Mouse (Mus musculus): ENCODE measurements at regions not wholly inside any gene's neighbourhood (a gene's known extent, or its start where the extent isn't known, plus 50 kb on each side); places are given as distances from the start of the nearest gene placed in this dataset.

DNA sequence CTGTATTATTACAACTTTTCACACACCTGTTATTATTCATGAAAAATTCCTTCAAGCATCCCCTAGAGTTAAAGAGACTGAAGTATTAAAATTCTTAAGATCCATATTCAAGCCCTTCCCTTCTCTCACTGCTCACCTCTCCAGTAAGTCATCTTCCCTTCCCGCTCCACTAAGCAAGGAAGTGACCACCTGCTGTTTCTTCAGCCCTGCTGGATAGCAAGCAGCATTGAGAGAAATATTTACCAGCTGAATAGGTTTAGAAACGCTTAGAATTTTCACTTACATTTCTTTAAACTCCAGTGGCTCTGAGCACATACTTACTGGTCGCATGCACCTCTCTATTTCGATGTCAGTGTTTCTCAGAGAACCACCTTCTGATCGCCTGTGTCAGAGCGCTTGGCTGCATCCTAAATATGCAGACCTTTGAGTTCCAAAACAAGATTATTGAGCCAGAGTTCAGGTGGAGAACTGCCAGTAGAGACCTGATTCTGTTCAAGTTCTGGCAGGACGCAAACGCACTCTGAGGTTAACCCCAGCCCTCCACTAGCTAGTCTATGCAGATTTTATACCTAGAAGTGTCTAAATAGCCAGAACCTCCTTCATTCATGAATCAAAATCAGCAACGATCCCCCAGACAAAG lies 314.9 kb downstream of the Mllt3 start:
- DNase-seq = no peak

DNA sequence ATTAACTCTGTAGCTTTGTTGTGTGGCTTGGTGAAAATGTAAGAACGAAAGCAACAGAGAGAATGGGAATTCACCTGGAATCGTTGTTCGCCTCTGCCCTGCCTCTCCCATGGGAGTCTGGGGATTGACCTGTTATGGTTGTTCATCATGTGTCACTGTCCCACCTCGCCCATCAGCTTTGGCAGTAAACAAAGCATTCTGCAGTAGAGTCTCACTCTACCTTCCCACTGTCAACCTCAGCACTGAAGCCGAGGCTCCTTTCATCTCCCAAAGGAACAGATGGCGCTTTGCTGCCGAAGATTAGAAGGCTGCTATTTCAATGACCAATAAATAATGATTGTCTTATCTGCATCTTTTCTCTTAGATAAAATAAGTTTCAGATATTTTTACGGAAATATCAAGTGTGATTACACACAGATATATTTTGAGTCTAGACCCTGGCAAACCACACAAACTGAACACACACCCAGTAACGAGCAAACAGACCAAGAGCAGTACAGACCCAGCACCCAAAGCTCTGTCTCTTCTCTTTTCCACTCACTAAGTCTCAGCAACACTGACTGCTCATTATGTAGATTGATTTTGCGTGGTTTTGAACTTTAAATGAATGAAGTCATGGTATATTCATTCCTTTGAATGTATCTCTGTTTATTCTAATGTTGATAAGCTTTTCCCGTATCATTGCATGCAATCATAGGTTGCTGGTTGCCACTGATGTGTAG lies 317.8 kb downstream of the Mllt3 start:
- no peak for DNase-seq

DNA sequence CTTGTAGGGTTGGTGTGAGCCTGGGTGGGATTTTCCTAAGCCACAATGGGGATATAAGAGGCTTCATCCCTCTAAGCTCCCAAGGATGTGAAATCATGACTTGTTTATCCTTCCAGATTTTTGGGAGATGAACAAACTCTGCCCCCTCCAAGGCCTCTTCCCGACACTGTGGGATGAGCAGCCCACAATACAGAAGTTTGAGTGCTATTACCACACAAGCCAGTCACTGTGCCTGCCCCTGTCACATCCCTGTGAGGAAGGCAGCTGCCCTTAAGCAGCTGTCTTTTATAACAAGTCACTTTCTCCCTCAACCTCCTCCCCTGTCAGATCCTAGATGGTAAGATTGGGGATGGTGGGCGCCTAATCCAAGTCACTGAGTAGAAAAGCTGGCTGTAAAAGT lies 320.5 kb downstream of the Mllt3 start:
- no peak for DNase-seq

DNA sequence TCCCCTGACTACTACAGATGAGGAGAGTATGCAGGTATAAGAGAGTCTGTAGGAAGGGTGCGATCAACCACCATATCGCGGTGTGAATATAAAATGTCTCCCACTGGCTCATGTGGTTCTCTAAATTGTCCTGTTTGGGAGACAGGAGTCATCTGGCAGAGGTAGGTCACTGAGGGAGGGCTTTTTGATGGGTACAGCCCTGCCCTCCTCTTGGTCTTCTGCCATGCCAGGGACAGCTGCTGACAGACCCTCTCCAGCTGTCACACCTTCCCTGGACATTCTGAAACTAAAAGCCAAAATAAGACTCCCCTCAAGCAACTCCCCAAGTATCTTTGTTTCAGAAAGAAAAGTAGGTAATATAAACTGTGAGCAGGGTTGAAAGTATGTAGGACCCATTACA lies 320.9 kb downstream of the Mllt3 start:
- DNase-seq = no peak

DNA sequence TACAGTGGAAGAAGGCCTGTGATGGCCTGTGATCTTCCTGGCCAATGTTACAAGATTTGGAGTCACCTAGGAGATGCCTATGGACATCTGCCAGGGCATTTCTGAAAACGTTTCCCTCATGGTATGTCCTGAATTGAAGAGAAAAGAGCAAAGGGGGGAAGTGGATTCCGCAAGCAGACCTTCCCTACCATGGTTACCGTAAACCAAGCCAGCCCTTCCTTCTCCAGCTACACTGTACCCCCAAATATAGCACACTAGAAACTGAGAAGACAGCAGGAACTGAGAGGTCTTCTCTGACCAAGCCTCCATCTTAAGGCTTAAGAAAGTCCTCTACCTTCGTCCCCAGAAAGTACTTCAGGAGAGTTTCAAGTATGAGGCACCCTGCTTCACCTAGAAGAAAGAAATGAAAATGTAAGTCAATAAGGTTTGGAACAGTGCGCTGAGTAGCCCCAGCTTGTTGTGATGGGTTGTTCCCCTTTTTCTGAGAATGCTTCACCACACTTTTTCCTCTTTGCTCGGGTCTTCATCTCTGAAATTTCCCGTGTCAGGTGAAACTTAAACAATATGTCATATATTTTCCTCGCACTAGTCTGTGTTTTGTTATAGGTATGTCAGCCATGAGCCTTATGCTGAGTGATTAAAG lies 321.9 kb downstream of the Mllt3 start:
- DNase-seq = no peak

DNA sequence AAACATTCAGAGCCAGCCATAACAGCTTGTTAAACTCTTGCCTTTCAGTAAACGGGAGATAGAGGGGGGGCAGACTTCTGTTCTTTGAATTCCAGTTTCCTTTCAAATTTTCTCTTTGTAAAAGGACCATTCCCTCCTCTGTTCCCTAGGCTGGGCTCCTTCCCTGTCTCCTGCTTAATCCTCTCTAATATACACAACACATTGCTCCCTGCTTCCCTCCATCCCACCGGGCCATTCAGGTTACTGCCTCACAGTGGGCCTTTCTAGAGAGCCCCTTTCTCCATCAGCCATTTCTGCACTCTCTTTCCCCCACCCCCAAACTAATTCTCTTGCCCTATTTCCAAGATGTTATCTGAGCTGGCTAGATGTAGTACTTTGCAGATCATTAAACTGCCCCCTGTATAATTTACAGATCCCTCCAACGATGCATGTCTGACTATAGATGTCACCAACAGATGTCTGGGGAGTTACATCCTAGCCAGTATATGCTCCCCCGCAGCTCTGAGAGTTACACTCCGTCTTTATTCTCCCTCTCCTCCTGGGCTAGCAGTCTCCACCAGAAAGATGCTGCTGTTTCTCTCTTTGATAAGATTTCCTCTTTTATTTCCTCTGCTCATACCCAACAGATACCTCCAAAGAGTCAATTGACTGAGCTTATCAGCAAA lies 324.1 kb downstream of the Mllt3 start:
- DNase-seq = no peak

DNA sequence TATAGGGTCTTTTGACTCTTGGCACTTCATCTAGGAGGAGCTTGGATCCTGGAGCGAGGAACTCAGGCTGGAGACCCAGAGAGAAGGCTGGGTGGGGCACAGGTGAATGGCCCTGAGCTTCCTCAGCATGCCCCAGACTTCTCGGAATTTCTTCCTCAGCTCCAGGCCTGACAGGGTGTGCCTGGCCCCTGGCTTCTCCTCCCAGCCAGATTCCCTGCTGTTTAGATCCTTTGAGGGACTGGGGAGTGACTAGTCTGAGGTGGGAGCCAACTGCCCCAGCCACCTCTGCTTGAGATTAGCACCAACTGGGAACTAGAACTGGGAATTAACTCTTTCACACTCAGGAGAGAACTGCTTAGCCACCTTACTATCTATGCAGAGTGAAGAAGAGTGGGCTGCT lies 325.8 kb downstream of the Mllt3 start:
- DNase-seq = no peak

DNA sequence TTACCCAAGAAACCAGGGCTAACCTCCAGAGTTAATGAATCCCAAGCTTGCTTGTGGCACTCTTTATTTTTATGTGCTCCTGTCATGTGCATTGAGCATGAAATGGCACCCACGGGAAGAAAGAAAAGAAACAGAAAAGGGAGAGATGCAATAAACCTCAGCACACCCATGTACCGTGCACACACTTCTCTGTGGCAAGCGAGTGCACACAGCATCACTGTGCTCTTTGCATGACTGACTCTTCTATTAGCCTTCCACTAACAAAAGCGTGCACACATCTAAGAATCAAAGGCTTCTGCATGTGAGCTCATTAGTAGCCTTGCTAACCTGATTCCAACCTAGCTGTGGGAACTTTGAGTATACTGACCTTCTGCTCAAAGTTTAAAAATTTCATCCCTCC lies 330.3 kb downstream of the Mllt3 start:
- no peak for DNase-seq

DNA sequence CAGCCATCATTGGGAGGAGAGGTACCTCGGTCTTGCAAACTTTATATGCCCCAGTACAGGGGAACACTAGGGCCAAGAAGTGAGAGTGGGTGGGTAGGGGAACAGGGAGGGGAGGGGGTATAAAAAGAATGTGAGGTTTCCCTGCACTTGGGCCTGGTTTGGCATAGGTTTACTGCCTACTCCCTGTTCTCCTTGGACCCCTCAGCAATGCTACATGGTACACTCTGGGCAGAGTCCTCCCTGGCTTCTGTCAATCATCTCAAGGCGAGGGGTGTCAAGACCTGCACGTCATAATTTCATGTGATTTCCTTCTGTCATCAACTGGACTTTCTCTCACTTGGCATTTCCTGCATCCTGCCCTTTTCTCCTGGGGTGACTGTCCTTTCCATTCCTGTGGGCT lies 330.9 kb downstream of the Mllt3 start:
- DNase-seq = no peak

DNA sequence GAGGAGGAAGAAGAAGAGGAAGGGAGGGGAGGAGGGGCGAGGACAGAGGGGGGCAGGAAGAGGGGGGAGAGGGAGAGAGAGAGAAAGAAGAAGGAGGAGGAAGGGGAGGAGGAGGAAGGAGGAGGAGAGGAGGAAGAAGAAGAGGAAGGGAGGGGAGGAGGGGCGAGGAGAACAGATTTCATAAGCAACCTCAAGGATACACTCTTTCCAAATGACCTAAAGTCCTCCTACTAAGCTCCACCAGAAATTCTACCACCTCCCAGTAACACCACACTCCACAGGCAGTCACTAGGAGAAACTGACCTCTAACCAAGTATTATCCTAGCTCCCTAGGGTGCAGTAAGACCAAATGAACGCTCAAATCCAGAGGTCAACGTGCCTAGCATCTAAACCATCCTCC lies 332.1 kb downstream of the Mllt3 start:
- DNase-seq = no peak

DNA sequence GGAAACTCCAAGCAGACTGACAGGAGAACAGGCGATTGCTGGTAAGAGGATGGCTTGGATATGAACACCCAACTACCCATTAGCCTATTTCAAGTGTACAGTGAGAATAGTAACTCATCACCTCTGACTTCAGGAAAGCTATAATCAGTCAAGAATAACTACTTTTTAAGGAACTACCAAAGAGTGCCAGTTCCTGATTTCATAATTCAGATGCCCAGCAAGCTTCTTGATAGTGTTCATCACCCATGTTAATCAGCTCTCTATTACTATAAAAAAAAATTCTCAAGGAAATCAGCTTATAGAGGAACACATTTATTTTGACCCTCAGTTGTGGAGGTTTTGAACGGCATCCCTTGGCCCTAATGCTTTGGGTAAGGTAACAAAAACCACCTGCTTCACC lies 332.7 kb downstream of the Mllt3 start:
- DNase-seq = no peak

DNA sequence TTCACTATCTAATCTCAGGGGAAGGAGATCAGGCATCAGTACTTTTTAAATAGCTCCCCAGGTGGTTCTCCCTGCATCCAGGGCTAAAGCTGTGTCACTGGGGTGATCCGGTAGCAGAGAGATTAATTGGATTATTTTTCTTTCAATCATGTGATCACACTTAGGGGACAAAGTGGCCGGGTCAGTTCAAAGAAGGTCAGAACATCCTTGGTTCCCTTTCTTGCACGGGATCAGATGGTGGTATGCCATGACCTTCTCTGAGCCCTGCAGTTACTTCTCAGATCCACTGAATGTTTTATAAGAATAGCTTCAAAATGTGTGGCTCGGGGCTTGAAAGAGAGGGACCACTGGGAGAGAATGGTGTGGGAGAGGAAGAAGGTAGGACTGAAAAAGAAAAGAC lies 333.6 kb downstream of the Mllt3 start:
- DNase-seq = no peak

DNA sequence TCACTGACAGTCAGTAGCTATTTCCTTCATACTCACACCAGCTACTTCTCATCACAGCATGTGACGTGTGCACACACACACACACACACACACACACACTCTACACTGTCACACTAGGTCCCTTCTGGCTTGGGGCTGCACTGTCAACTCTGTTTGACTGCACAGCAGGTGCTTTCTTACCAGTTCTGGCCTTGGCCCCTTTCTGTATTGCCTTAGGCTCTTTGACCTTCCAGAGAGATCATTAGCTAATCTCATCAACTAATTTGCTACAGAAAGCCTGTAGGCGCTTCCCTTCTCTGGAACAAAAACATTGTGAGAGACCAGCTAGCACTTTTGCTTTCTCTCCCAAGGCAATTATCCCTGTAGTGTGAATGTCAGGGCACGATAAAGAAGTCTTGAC lies 334.4 kb downstream of the Mllt3 start:
- no peak for DNase-seq

DNA sequence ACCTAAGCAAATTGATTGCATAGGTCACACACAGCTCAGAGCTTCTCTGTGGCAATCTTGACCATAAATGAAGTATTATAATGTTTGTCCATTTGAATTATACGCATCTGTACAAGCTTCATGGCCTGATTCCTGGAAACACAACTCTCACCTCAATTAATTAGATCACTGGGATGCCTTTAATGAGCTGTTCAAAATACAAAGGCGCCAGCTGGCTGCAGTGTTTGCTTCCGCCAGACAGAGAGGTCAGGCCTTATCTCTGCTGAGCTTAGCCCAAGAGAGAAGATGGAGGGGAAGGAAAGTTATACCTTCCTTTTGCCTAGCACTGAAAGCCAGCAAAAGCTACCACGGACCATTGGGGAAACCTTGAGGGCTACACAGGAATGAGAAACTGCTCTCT lies 336.2 kb downstream of the Mllt3 start:
- DNase-seq = no peak

DNA sequence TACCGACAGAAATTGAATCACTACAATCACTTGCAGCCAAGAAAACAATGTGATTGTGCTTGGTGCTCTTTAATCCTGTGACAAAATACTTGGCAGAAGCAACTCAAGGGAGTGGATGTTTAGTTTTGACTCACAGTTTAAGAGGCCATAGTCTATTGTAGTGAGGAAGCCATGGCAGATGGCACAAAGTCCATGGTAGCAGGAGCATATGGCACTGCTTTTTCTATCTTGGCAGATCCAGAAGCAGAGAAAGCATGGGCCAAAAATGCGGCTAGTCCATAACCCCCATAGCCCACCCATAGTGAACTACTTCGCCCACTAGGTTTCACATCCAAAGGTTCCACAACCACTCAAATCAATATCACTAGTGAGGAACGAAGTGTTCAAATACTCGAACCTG lies 337.4 kb downstream of the Mllt3 start:
- DNase-seq = no peak

DNA sequence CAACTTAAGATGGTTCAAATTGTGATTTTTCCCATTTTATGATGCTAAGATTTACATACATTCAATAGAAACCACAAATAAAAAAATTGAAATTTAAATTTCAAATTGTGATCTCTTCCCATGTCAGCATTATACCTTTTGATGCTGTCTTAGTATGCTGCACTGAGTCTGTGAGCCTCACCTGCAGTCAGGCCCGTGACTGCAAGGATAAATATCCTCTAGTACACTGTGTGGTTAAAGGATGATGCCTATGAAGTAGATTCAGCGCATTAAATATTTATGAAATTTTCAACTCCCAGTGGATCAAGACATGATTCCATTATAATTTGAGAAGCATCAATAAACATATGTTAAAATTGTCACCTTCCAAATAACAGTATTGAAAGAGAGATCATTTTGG lies 340.4 kb downstream of the Mllt3 start:
- DNase-seq = no peak

DNA sequence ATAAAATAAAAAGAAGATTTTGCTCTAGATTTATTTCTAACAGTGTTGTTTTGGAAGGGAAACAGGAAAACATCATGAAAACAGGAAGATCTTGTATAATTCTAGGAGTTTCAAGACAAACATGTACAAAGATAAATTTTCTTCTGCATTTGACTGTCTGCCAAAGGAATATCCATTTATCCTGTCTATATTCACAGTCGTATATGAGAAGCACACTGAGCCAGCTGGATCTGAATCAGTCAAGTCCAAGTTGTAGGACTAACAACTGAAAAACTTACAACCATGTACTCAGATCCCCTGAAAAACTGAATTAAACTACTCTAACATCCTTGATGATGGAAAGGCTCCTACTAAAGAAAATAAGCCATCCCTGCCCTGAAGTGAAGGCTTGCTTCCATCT lies 348.2 kb downstream of the Mllt3 start:
- DNase-seq = no peak

DNA sequence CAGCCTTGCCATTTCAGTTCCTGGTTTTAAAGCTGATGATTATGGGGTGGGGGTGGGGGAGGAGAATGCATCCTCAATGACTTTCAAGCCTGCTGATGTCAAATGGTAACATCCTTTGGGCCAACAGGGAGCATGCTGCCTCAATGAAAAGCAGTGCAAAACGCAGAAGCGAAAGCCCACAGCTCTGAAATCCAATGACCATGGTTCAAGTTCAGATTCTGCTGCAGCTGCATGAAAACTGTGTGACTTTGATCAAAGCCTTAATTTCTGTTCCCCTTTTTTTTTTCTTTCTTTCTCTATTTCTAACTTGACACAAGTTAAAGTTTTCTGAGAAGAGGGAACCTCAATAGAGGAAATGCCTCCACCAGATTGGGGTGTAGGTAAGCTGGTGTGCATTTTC lies 350.4 kb downstream of the Mllt3 start:
- no peak for DNase-seq

DNA sequence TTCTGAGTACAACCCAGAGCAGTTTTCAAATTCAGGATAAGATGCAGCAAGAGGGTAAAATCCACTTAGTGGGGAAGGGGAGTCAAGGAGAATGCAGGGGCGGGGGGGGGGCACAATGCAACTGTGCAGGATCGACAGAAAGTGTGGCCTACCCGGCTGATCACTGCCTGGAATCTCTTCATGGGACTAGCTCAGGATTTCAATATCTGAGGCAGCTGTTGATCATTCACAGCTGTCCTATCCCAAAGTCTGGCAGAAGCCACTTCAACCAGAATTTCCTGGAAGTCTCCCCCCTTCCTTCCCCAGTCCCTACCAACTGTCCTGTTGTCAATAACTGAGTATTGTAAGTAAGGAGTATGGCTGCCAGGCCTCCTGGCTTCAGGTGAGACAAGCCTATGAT lies 362.1 kb downstream of the Mllt3 start:
- no peak for DNase-seq

DNA sequence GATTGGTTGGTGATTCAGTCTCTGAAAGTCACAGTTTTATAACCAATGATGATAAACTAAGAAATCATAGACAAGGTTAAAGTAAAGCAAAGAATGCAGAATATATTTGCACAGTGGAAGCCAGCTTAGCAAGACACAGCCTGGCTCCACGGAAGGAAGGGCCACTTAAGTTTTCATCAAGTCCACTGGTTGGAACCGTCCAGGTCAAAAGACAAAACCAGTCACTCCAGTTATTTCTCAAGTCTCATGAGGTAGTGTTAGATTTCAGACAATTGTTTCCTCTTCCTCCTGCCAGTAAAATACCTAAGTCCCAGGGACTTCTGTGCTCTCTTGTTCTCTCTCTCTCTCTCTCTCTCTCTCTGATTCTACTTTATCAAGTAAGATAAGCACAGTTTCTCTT lies 363.0 kb downstream of the Mllt3 start:
- no peak for DNase-seq

DNA sequence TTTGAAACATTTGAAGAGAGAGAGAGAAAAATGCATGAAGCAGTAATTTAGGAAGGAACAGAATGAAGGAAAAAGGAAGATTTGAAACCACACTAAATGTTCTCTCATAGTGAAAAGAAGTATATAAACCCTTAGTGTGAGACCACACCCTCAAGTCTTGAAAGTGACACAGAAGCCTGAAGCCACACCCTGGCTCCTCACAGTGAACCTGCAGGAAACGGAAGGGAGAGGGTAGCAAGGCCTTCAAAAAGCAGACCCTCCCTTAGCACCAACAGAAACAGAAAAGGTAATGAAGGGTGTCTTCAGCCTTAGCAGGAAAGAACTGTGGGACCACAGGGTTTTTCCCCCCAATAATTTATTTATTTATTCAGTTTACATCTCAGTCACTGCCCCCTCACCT lies 363.7 kb downstream of the Mllt3 start:
- DNase-seq = no peak

DNA sequence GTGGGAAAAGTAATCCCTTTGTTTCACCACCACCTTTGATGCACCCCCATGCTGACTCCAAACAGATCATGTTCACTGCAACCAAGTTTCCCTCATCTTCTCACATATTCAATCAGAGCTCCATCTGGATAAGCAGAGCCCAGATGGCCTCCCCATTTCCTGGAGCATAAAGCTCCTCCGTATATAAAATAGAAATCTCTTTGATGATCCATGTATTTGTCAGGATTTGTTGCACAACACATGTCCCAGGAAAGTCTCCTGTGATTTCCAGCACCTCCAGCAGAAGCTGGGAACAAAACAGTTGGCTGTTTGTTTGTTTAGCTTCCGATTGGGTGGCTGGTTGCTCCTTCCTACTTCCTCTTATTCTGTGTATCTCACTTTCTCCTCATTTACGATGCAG lies 364.9 kb downstream of the Mllt3 start:
- no peak for DNase-seq

DNA sequence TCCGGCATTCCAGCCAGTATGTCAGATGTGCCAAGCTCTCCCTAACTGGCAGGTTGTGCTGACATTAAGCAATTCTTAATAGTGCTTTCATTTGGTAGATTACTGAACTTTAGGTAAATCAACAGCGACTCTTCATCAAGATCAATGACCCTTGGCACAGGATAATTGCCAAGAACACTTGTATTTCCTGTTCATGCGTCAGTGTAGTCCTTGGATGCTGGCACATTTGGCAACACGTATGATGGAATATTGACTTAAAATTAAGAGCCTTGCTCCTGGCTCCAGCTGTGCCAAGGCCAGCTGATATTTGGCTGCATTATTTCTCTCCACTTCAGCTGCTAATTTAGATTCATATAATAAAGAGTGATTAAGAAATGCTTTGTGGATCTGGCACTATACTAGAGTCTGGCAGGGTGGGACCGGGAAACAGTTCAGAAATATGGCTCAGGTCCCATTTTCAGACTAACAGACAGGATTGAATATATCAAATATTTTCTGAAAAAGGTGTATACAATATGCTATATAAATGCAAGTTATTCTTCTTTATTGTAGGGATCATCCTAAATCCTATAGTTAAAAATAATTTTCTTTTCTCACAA lies 365.5 kb downstream of the Mllt3 start:
- DNase-seq = no peak

All from heart, postnatal 4 days (tissue).